Mouse (Mus musculus): Measurements from ENCODE around the gene Mdfi. TPM values are rescaled to one million over a fixed set of nuclear protein-coding genes. Genes with fewer than 3 reads are reported as not detected.
A peak's percentile ranks its signal among the peaks of the same experiment; 100 is the strongest.

Gene Mdfi
- polyA plus RNA-seq, 1 experiment from 2014 or later: 7.7 TPM

GRCm38 (mm10) chr17:47833628-47834481, 636 bp downstream of the Mdfi start:
- Histone ChIP-seq H3K4me3 (replicated peaks; ENCODE audit: low read length) (peak overlapping the region; percentile 52), H3K4me2 (replicated peaks) (peak overlapping the region; percentile 91), H3K27me3 (ENCODE audit: control insufficient read depth, insufficient read depth, low read length) (peaks cover 51% of the 10 kb centered on the region), H3K36me3 (replicated peaks; ENCODE audit: control insufficient read depth, insufficient read depth) (no peaks in the 10 kb centered on the region), H3K9me3 (ENCODE audit: control insufficient read depth, low read length) (no peaks in the 10 kb centered on the region), H3K27ac (no peak overlapping the region), H3K9ac (peak overlapping the region; percentile 58; the same call in 1 of the 2 replicates), H3K4me1 (replicated peaks; ENCODE audit: control insufficient read depth, insufficient read depth, low read length) (peaks cover 8% of the 10 kb centered on the region; the same call in 1 of the 2 replicates)
- ATAC-seq (ENCODE audit: low FRiP score) (no peak), DNase-seq (ENCODE audit: low spot score) (no peak)
- under 1% methylated on average over 45 of the region's 45 CpGs for WGBS

GRCm38 (mm10) chr17:47833029-47833627, 1.4 kb downstream of the Mdfi start:
- H3K4me2 ChIP-seq (replicated peaks): peak overlapping the region; percentile 91
- peak overlapping the region; percentile 58 for H3K9ac ChIP-seq
- H3K27ac ChIP-seq: no peak overlapping the region
- H3K4me1 ChIP-seq (replicated peaks; ENCODE audit: control insufficient read depth, insufficient read depth, low read length): peaks cover 8% of the 10 kb centered on the region; the same call in 1 of the 2 replicates
- DNase-seq (ENCODE audit: low spot score) (no peak), ATAC-seq (ENCODE audit: low FRiP score) (peak; percentile 53; the same call in 1 of the 2 replicates)
- H3K4me3 ChIP-seq (replicated peaks; ENCODE audit: low read length): peak overlapping the region; percentile 52
- no peaks in the 10 kb centered on the region for H3K9me3 ChIP-seq (ENCODE audit: control insufficient read depth, low read length)
- peaks cover 51% of the 10 kb centered on the region for H3K27me3 ChIP-seq (ENCODE audit: control insufficient read depth, insufficient read depth, low read length)
- under 1% methylated on average over 37 of the region's 45 CpGs for WGBS
- no peaks in the 10 kb centered on the region for H3K36me3 ChIP-seq (replicated peaks; ENCODE audit: control insufficient read depth, insufficient read depth)

- H3K36me3 ChIP-seq (replicated peaks; ENCODE audit: control insufficient read depth, insufficient read depth): no peaks in the 10 kb centered on the region
- ATAC-seq (ENCODE audit: low FRiP score): 0 out of 2 replicates have a peak, but pooled peaks have one; percentile 51
- H3K4me1 ChIP-seq (replicated peaks; ENCODE audit: control insufficient read depth, insufficient read depth, low read length): peaks cover 8% of the 10 kb centered on the region; the same call in 1 of the 2 replicates
- no peaks in the 10 kb centered on the region for H3K9me3 ChIP-seq (ENCODE audit: control insufficient read depth, low read length)
- no peak overlapping the region for H3K27ac ChIP-seq
- H3K4me2 ChIP-seq (replicated peaks): peak overlapping the region; percentile 91
- peaks cover 51% of the 10 kb centered on the region for H3K27me3 ChIP-seq (ENCODE audit: control insufficient read depth, insufficient read depth, low read length)
- peak overlapping the region; percentile 58 for H3K9ac ChIP-seq
- WGBS: 2% methylated on average over 15 of the region's 17 CpGs
- peak overlapping the region; percentile 52 for H3K4me3 ChIP-seq (replicated peaks; ENCODE audit: low read length)
- DNase-seq (ENCODE audit: low spot score): no peak
These were observed 1.9 kb downstream of the Mdfi start for GRCm38 (mm10) chr17:47832501-47833028.

- H3K27ac ChIP-seq: no peak overlapping the region
- 54% methylated on average over 5 of the region's 5 CpGs for WGBS
- DNase-seq (ENCODE audit: low spot score) (no peak), ATAC-seq (ENCODE audit: low FRiP score) (no peak)
- H3K4me2 ChIP-seq (replicated peaks): peak overlapping the region; percentile 91
- H3K27me3 ChIP-seq (ENCODE audit: control insufficient read depth, insufficient read depth, low read length): peaks cover 51% of the 10 kb centered on the region
- no peaks in the 10 kb centered on the region for H3K36me3 ChIP-seq (replicated peaks; ENCODE audit: control insufficient read depth, insufficient read depth)
- no peaks in the 10 kb centered on the region for H3K9me3 ChIP-seq (ENCODE audit: control insufficient read depth, low read length)
- H3K4me3 ChIP-seq (replicated peaks; ENCODE audit: low read length): peak overlapping the region; percentile 52
- no peak overlapping the region; the same call in 1 of the 2 replicates for H3K9ac ChIP-seq
- H3K4me1 ChIP-seq (replicated peaks; ENCODE audit: control insufficient read depth, insufficient read depth, low read length): peaks cover 8% of the 10 kb centered on the region; the same call in 1 of the 2 replicates
These were observed 2.7 kb downstream of the Mdfi start for GRCm38 (mm10) chr17:47831772-47832171.

GRCm38 (mm10) chr17:47831161-47831560, 3.3 kb downstream of the Mdfi start:
- H3K27ac ChIP-seq: no peak overlapping the region
- peaks cover 48% of the 10 kb centered on the region for H3K27me3 ChIP-seq (ENCODE audit: control insufficient read depth, insufficient read depth, low read length)
- peak overlapping the region; percentile 91 for H3K4me2 ChIP-seq (replicated peaks)
- peak; percentile 47; the same call in 1 of the 2 replicates for ATAC-seq (ENCODE audit: low FRiP score)
- H3K4me3 ChIP-seq (replicated peaks; ENCODE audit: low read length): no peak overlapping the region
- no peak overlapping the region for H3K9ac ChIP-seq
- 6% methylated on average over 9 of the region's 9 CpGs for whole genome bisulfite sequencing
- H3K4me1 ChIP-seq (replicated peaks; ENCODE audit: control insufficient read depth, insufficient read depth, low read length): peaks cover 8% of the 10 kb centered on the region; the same call in 1 of the 2 replicates
- DNase-seq (ENCODE audit: low spot score): no peak
- H3K9me3 ChIP-seq (ENCODE audit: control insufficient read depth, low read length): no peaks in the 10 kb centered on the region
- H3K36me3 ChIP-seq (replicated peaks; ENCODE audit: control insufficient read depth, insufficient read depth): no peaks in the 10 kb centered on the region

- Histone ChIP-seq H3K9ac (no peak overlapping the region), H3K4me1 (replicated peaks; ENCODE audit: control insufficient read depth, insufficient read depth, low read length) (no peaks in the 10 kb centered on the region), H3K27me3 (ENCODE audit: control insufficient read depth, insufficient read depth, low read length) (no peaks in the 10 kb centered on the region), H3K4me2 (replicated peaks) (no peak overlapping the region), H3K36me3 (replicated peaks; ENCODE audit: control insufficient read depth, insufficient read depth) (no peaks in the 10 kb centered on the region), H3K9me3 (ENCODE audit: control insufficient read depth, low read length) (no peaks in the 10 kb centered on the region), H3K27ac (no peak overlapping the region), H3K4me3 (replicated peaks; ENCODE audit: low read length) (no peak overlapping the region)
- no peak for DNase-seq (ENCODE audit: low spot score)
- WGBS: 60% methylated on average over 8 of the region's 8 CpGs
- no peak for ATAC-seq (ENCODE audit: low FRiP score)
These were observed 13.2 kb downstream of the Mdfi start for GRCm38 (mm10) chr17:47821339-47821738.

GRCm38 (mm10) chr17:47818038-47818725, 16.3 kb downstream of the Mdfi start:
- H3K4me2 ChIP-seq (replicated peaks): no peak overlapping the region
- peaks cover 8% of the 10 kb centered on the region; the same call in 1 of the 2 replicates for H3K4me1 ChIP-seq (replicated peaks; ENCODE audit: control insufficient read depth, insufficient read depth, low read length)
- WGBS: 81% methylated on average over 13 of the region's 13 CpGs
- no peaks in the 10 kb centered on the region for H3K9me3 ChIP-seq (ENCODE audit: control insufficient read depth, low read length)
- H3K36me3 ChIP-seq (replicated peaks; ENCODE audit: control insufficient read depth, insufficient read depth): no peaks in the 10 kb centered on the region
- no peak overlapping the region for H3K4me3 ChIP-seq (replicated peaks; ENCODE audit: low read length)
- no peak for DNase-seq (ENCODE audit: low spot score)
- no peak for ATAC-seq (ENCODE audit: low FRiP score)
- H3K27me3 ChIP-seq (ENCODE audit: control insufficient read depth, insufficient read depth, low read length): no peaks in the 10 kb centered on the region
- no peak overlapping the region for H3K27ac ChIP-seq
- H3K9ac ChIP-seq: no peak overlapping the region

GRCm38 (mm10) chr17:47815446-47815845, 19.0 kb downstream of the Mdfi start:
- no peak for ATAC-seq (ENCODE audit: low FRiP score)
- DNase-seq (ENCODE audit: low spot score): no peak
- H3K9ac ChIP-seq: no peak overlapping the region
- no peak overlapping the region for H3K4me2 ChIP-seq (replicated peaks)
- no peaks in the 10 kb centered on the region for H3K36me3 ChIP-seq (replicated peaks; ENCODE audit: control insufficient read depth, insufficient read depth)
- no peaks in the 10 kb centered on the region for H3K27me3 ChIP-seq (ENCODE audit: control insufficient read depth, insufficient read depth, low read length)
- peaks cover 8% of the 10 kb centered on the region; the same call in 1 of the 2 replicates for H3K4me1 ChIP-seq (replicated peaks; ENCODE audit: control insufficient read depth, insufficient read depth, low read length)
- no peak overlapping the region for H3K27ac ChIP-seq
- H3K9me3 ChIP-seq (ENCODE audit: control insufficient read depth, low read length): no peaks in the 10 kb centered on the region
- WGBS: 50% methylated on average over 10 of the region's 10 CpGs
- no peak overlapping the region for H3K4me3 ChIP-seq (replicated peaks; ENCODE audit: low read length)
